Mouse (Mus musculus) intestine, embryonic 16.5 days (tissue): ENCODE data around the gene Sstr3. TPM values are rescaled to one million over a fixed set of nuclear protein-coding genes. Genes with fewer than 3 reads are reported as not detected.

Experiments
- ATAC-seq: fragments of 200-750 bp; cut with Nextera tagmentation; 2 replicates; pipeline ENCODE4 v1.8.0; 2017; ENCODE audit warnings: moderate TSS enrichment, moderate library complexity
- H3K27ac ChIP-seq: fragments of 300-500 bp; sonication (generic); 2 replicates; pipeline ENCODE4 v1.5.1; 2014; ENCODE audit warnings: mild to moderate bottlenecking, low read length
- H3K27me3 ChIP-seq: fragments of 300-500 bp; sonication (generic); replicated peaks from 2 replicates; pipeline ENCODE4 v1.6.1; 2014; ENCODE audit warnings: low read length, control low read depth, mixed read lengths; ENCODE audit not compliant: control insufficient read depth, insufficient read depth
- H3K36me3 ChIP-seq: fragments of 300-500 bp; sonication (generic); 2 replicates; pipeline ENCODE4 v1.6.1; 2014; ENCODE audit warnings: low read length, control low read depth; ENCODE audit not compliant: control insufficient read depth, insufficient read depth
- H3K4me1 ChIP-seq: fragments of 300-500 bp; sonication (generic); 2 replicates; pipeline ENCODE4 v1.6.1; 2014; ENCODE audit warnings: low read length, control low read depth, mixed read lengths; ENCODE audit not compliant: control insufficient read depth, insufficient read depth
- H3K4me2 ChIP-seq: fragments of 300-500 bp; sonication (generic); 2 replicates; pipeline ENCODE4 v1.6.1; 2014; ENCODE audit warnings: low read depth, low read length, control low read depth
- H3K4me3 ChIP-seq: fragments of 300-500 bp; sonication (generic); 2 replicates; pipeline ENCODE4 v1.5.1; 2014; ENCODE audit warnings: mild to moderate bottlenecking, low read length
- H3K9ac ChIP-seq: fragments of 300-500 bp; sonication (generic); 2 replicates; pipeline ENCODE4 v1.6.1; 2014; ENCODE audit warnings: low read depth, low read length
- H3K9me3 ChIP-seq: fragments of 300-500 bp; sonication (generic); 2 replicates; pipeline ENCODE4 v1.6.1; 2016; ENCODE audit warnings: low read length, control low read depth; ENCODE audit not compliant: control insufficient read depth
- WGBS: fragments of 180-500 bp; shearing (Covaris S2); extraction: QIAGEN DNeasy Blood & Tissue Kit; methylation state at CpG from one replicate; pipeline ENCODE4 v1.1.7; 2014; 5-methylcytosine and 5-hydroxymethylcytosine counted together
- polyA plus RNA-seq: library from polyadenylated mRNA; unstranded; fragments of >200 nt; fragmentation: Nextera tagmentation; extraction: Ambion mirVana; gene quantifications from 2 replicates; pipeline ENCODE4 v1.2.1, GENCODE M21; 2015

The Sstr3 gene
- polyA plus RNA-seq, 1 experiment from 2014 or later = 0.23 TPM

- no peak overlapping the region for H3K27ac ChIP-seq
- WGBS = 72% methylated on average over 5 of the region's 5 CpGs
- ATAC-seq = no peak
Measured at GRCm38 (mm10) chr15:78563937-78564336, 19.5 kb upstream of the Sstr3 start.

GRCm38 (mm10) chr15:78563344-78563743 is 18.9 kb upstream of the Sstr3 start:
- no peak for ATAC-seq
- WGBS = 95% methylated on average over 3 of the region's 3 CpGs
- H3K4me2 ChIP-seq = no peak overlapping the region

More at GRCm38 (mm10) chr15:78563937-78564336, 19.5 kb upstream of the Sstr3 start:
- H3K27me3 ChIP-seq = no peaks in the 10 kb centered on the region
- no peak overlapping the region for H3K4me2 ChIP-seq
- no peaks in the 10 kb centered on the region for H3K36me3 ChIP-seq
- no peaks in the 10 kb centered on the region for H3K4me1 ChIP-seq
- no peaks in the 10 kb centered on the region for H3K9me3 ChIP-seq
- no peak overlapping the region for H3K9ac ChIP-seq
- H3K4me3 ChIP-seq = no peak overlapping the region

GRCm38 (mm10) chr15:78559141-78559979 is 14.9 kb upstream of the Sstr3 start:
- no peaks in the 10 kb centered on the region for H3K9me3 ChIP-seq
- H3K4me2 ChIP-seq = no peak overlapping the region
- H3K27ac ChIP-seq = no peak overlapping the region
- no peaks in the 10 kb centered on the region for H3K36me3 ChIP-seq
- ATAC-seq = no peak
- no peak overlapping the region for H3K9ac ChIP-seq
- WGBS = 64% methylated on average over 11 of the region's 11 CpGs
- no peaks in the 10 kb centered on the region for H3K4me1 ChIP-seq
- no peak overlapping the region for H3K4me3 ChIP-seq
- H3K27me3 ChIP-seq = no peaks in the 10 kb centered on the region

More at GRCm38 (mm10) chr15:78563344-78563743, 18.9 kb upstream of the Sstr3 start:
- H3K27me3 ChIP-seq = no peaks in the 10 kb centered on the region
- no peak overlapping the region for H3K9ac ChIP-seq
- H3K4me1 ChIP-seq = no peaks in the 10 kb centered on the region
- H3K36me3 ChIP-seq = no peaks in the 10 kb centered on the region
- H3K4me3 ChIP-seq = no peak overlapping the region
- H3K27ac ChIP-seq = no peak overlapping the region
- no peaks in the 10 kb centered on the region for H3K9me3 ChIP-seq

- WGBS = 53% methylated on average over 10 of the region's 10 CpGs
- H3K4me1 ChIP-seq = no peaks in the 10 kb centered on the region
- H3K4me3 ChIP-seq = no peak overlapping the region
- H3K36me3 ChIP-seq = no peaks in the 10 kb centered on the region
- no peak for ATAC-seq
- H3K4me2 ChIP-seq = no peak overlapping the region
- 0 out of 2 replicates have a peak, but pooled peaks cover under 1% of the 10 kb centered on the region for H3K9me3 ChIP-seq
- H3K27ac ChIP-seq = no peak overlapping the region
- H3K9ac ChIP-seq = no peak overlapping the region
- H3K27me3 ChIP-seq = no peaks in the 10 kb centered on the region
Measured at GRCm38 (mm10) chr15:78557693-78558535, 13.4 kb upstream of the Sstr3 start.

GRCm38 (mm10) chr15:78554545-78555313 is 10.2 kb upstream of the Sstr3 start:
- no peaks in the 10 kb centered on the region for H3K4me1 ChIP-seq
- no peaks in the 10 kb centered on the region for H3K36me3 ChIP-seq
- no peak overlapping the region for H3K27ac ChIP-seq
- WGBS = 59% methylated on average over 25 of the region's 25 CpGs
- H3K4me2 ChIP-seq = no peak overlapping the region
- H3K4me3 ChIP-seq = no peak overlapping the region
- H3K9ac ChIP-seq = no peak overlapping the region
- no peak for ATAC-seq
- H3K9me3 ChIP-seq = 0 out of 2 replicates have a peak, but pooled peaks cover 5% of the 10 kb centered on the region
- no peaks in the 10 kb centered on the region for H3K27me3 ChIP-seq

- H3K36me3 ChIP-seq = no peaks in the 10 kb centered on the region
- no peak overlapping the region for H3K27ac ChIP-seq
- H3K9me3 ChIP-seq = 0 out of 2 replicates have a peak, but pooled peaks cover 5% of the 10 kb centered on the region
- H3K4me2 ChIP-seq = no peak overlapping the region
- 69% methylated on average over 4 of the region's 4 CpGs for WGBS
- ATAC-seq = no peak
- H3K9ac ChIP-seq = no peak overlapping the region
- no peak overlapping the region for H3K4me3 ChIP-seq
- peaks cover 12% of the 10 kb centered on the region for H3K4me1 ChIP-seq
- no peaks in the 10 kb centered on the region; the same call in 1 of the 2 replicates for H3K27me3 ChIP-seq
Measured at GRCm38 (mm10) chr15:78549189-78549734, 4.8 kb upstream of the Sstr3 start.

- WGBS = 59% methylated on average over 8 of the region's 8 CpGs
Measured at GRCm38 (mm10) chr15:78548711-78549110, 4.2 kb upstream of the Sstr3 start.

GRCm38 (mm10) chr15:78548336-78548665 is 3.8 kb upstream of the Sstr3 start:
- Histone ChIP-seq H3K27me3 (no peaks in the 10 kb centered on the region; the same call in 1 of the 2 replicates), H3K27ac (no peak overlapping the region), H3K4me3 (no peak overlapping the region), H3K36me3 (no peaks in the 10 kb centered on the region), H3K9ac (no peak overlapping the region), H3K4me1 (peaks cover 12% of the 10 kb centered on the region), H3K4me2 (no peak overlapping the region), H3K9me3 (0 out of 2 replicates have a peak, but pooled peaks cover 5% of the 10 kb centered on the region)
- WGBS = 34% methylated on average over 3 of the region's 3 CpGs
- peak; percentile 74 for ATAC-seq

More at GRCm38 (mm10) chr15:78548711-78549110, 4.2 kb upstream of the Sstr3 start:
- no peak overlapping the region for H3K9ac ChIP-seq
- H3K27ac ChIP-seq = no peak overlapping the region
- H3K27me3 ChIP-seq = no peaks in the 10 kb centered on the region; the same call in 1 of the 2 replicates
- no peak overlapping the region for H3K4me3 ChIP-seq
- ATAC-seq = no peak
- H3K4me2 ChIP-seq = no peak overlapping the region
- 0 out of 2 replicates have a peak, but pooled peaks cover 5% of the 10 kb centered on the region for H3K9me3 ChIP-seq
- H3K36me3 ChIP-seq = no peaks in the 10 kb centered on the region
- H3K4me1 ChIP-seq = peaks cover 12% of the 10 kb centered on the region
